Mouse (Mus musculus): Measurements from ENCODE around the gene Auts2. TPM values are rescaled to one million over a fixed set of nuclear protein-coding genes. Genes with fewer than 3 reads are reported as not detected.

Auts2 gene
- polyA plus RNA-seq, 1 experiment from 2014 or later = 27.3 TPM

DNA sequence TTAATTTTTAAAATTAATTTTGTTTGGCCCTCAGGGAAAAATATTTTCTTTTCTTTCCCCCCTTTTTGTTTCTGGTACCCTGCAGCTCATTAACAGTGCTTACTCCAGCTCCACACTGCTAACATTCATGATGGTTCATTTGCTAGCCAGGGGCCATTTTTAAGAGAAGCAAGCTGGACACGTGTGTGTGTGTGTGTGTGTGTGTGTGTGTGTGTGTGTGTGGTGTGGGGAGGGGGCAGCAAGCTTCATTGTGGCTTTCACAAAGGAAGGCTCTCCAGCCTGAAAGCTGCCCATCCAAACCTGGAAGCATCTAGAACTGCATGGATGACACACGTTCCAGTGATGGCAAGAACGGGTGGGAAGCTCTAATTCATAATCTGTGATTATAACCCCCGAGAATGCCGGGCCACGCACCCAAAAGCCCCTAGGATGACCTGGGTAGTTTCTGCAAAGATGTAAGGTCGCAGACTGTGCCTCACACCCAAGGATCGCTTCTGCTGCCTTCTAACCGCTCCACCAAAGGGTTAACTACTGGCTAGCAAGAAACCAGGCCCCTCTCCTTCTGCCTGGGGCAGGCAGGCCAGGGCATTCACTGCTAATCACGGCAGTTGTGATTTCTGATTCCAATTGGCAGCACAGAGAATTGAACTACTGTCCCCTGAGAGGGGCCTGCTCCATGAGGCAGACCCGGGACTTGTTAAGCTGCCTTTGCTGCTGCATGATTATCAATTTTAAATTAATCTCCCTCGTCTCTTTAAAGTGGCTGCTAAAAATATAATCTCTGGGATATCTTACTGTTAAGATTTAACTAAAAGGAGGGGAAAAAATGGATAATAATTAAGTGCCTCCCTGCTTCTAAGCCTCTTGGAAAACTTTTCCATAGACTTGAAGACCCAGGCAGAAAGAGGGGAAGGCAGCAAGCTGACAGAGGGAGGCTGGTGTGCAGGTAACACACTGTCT is 911.8 kb downstream of the Auts2 start:
- DNase-seq = no peak
- no peak for ATAC-seq (ENCODE audit: insufficient read depth)

DNA sequence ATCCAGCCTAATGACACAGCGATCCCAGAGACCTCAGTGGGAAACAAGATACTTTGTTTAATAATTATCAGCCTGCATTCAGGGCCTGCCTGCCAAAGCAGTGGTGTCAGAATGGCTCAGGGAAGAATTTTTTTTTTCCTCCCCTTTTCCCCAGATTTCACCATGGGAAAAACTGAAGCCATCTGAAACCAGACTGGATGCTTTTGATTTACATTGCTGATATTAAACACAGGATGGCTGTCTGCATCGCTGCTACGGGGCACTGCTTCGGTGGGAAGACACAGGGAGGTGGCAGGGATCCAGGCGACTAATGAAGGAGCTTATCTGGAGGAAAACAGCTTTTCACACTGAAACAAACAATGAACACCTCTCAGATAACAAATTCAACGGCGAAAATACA is 912.6 kb downstream of the Auts2 start:
- Histone ChIP-seq H3K27ac (ENCODE audit: low read depth) (no peak overlapping the region), H3K4me3 (ENCODE audit: low read depth, low read length) (no peak overlapping the region), H3K9ac (no peak overlapping the region), H3K4me2 (no peak overlapping the region), H3K4me1 (ENCODE audit: insufficient read depth) (no peaks in the 10 kb centered on the region), H3K36me3 (ENCODE audit: insufficient read depth) (no peaks in the 10 kb centered on the region), H3K27me3 (ENCODE audit: insufficient read depth, low read length) (no peaks in the 10 kb centered on the region), H3K9me3 (ENCODE audit: low read depth, low read length) (no peaks in the 10 kb centered on the region)
- WGBS = 18% methylated on average over 7 of the region's 7 CpGs
- TF ChIP-seq CTCF (IDR thresholded peaks at IDR 0.05; ENCODE audit: low read depth) = no peak
- no peak for ATAC-seq (ENCODE audit: insufficient read depth)
- peak; percentile 32 for DNase-seq

More for the DNA sequence above, 911.8 kb downstream of the Auts2 start:
- no peak overlapping the region for H3K4me2 ChIP-seq
- no peak overlapping the region for H3K4me3 ChIP-seq (ENCODE audit: low read depth, low read length)
- H3K9me3 ChIP-seq (ENCODE audit: low read depth, low read length) = no peaks in the 10 kb centered on the region
- WGBS = 46% methylated on average over 12 of the region's 12 CpGs
- H3K27ac ChIP-seq (ENCODE audit: low read depth) = no peak overlapping the region
- no peak for TF ChIP-seq CTCF (IDR thresholded peaks at IDR 0.05; ENCODE audit: low read depth)
- no peaks in the 10 kb centered on the region for H3K36me3 ChIP-seq (ENCODE audit: insufficient read depth)
- no peak overlapping the region for H3K9ac ChIP-seq
- no peaks in the 10 kb centered on the region for H3K4me1 ChIP-seq (ENCODE audit: insufficient read depth)
- H3K27me3 ChIP-seq (ENCODE audit: insufficient read depth, low read length) = no peaks in the 10 kb centered on the region

DNA sequence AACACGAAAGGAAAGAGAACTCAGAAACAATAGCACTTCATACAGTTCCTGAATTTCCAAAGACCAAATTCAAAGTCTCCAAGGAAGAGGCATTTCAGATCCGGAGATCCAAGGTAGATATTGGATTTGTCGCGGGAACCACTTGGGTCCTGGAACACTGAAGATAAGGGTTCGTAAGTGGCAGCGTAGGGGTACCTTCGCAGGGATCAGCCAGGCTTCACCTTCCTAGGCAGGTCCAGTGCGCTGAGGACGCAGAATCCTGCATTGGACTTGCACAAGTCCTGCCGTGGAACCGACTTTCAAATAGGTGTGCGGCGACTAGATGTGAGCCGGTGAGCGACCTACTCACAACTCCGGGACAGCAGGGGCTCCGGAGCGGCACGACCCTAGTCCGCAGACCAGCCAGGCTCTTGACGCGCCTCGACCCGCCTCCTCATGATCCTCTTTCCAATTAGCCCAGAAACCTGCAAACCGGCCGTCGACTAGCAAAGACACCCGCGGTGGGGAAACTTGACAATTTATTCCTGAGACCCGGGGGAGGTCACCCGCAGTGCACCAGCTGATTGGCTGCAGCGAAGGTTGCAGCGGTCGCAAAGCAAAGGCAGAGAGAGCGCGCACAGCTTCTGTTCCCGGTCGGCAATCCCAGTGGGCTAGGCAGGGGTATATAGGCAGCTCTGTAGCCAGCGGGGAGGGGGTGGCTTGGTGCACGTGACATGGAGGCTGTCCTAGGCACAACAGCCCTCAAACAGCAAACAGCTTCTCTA is 926.8 kb downstream of the Auts2 start:
- H3K4me2 ChIP-seq = peak overlapping the region; percentile 66
- peaks cover 27% of the 10 kb centered on the region for H3K27me3 ChIP-seq (ENCODE audit: insufficient read depth, low read length)
- WGBS = 3% methylated on average over 40 of the region's 40 CpGs
- H3K9ac ChIP-seq = no peak overlapping the region
- no peak for TF ChIP-seq CTCF (IDR thresholded peaks at IDR 0.05; ENCODE audit: low read depth)
- H3K4me3 ChIP-seq (ENCODE audit: low read depth, low read length) = peak overlapping the region; percentile 31
- H3K4me1 ChIP-seq (ENCODE audit: insufficient read depth) = no peaks in the 10 kb centered on the region
- no peaks in the 10 kb centered on the region for H3K9me3 ChIP-seq (ENCODE audit: low read depth, low read length)
- H3K36me3 ChIP-seq (ENCODE audit: insufficient read depth) = no peaks in the 10 kb centered on the region
- ATAC-seq (ENCODE audit: insufficient read depth) (peak; percentile 69; the same call in 1 of the 2 replicates), DNase-seq (peak; percentile 51)
- H3K27ac ChIP-seq (ENCODE audit: low read depth) = no peak overlapping the region

DNA sequence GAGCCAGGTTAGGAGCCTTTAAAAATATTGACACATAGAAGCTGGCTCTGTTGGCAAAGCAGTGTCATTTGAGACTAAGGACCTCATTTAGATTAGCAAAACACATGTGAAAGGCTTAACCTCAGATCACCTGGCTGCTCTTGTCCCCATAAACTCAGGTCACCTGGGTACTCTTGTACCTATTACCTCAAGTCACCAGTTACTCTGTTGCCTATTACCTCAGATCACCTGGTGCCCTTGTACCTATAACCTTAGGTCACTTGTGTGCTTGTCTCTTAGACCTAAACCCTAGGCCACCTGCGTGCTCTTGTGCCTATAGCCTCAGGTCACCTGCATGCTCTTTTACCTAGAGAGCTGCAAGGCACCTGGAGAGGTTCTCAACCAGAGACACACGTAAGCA is 928.9 kb downstream of the Auts2 start:
- Histone ChIP-seq H3K4me3 (ENCODE audit: low read depth, low read length) (no peak overlapping the region), H3K9me3 (ENCODE audit: low read depth, low read length) (no peaks in the 10 kb centered on the region), H3K36me3 (ENCODE audit: insufficient read depth) (no peaks in the 10 kb centered on the region), H3K27me3 (ENCODE audit: insufficient read depth, low read length) (peaks cover 27% of the 10 kb centered on the region), H3K27ac (ENCODE audit: low read depth) (no peak overlapping the region), H3K4me1 (ENCODE audit: insufficient read depth) (no peaks in the 10 kb centered on the region), H3K4me2 (no peak overlapping the region), H3K9ac (no peak overlapping the region)
- ATAC-seq (ENCODE audit: insufficient read depth) = no peak
- no peak for DNase-seq
- whole genome bisulfite sequencing = 80% methylated on average over 2 of the region's 2 CpGs
- no peak for TF ChIP-seq CTCF (IDR thresholded peaks at IDR 0.05; ENCODE audit: low read depth)

DNA sequence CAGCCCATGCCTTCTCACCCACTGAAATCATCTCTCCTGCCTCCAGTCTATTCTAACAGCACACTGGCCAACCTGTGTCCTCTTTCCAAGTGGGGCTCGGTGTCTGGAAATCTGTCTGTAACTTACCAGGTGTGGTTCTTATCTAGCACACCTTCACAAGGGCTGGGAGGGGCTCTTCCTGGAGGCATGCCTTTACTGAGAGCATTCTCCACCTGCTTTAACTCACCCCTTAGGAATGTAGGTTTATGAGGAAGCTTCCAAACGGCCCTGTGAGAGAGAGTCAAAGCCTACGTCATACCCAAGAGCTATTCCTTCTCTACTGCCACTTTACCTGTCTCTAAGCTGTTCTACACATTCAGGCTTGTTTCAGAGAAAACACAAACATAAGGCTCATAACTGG is 929.8 kb downstream of the Auts2 start:
- no peak overlapping the region for H3K4me2 ChIP-seq
- no peak overlapping the region for H3K4me3 ChIP-seq (ENCODE audit: low read depth, low read length)
- DNase-seq = peak; percentile 56
- no peaks in the 10 kb centered on the region for H3K36me3 ChIP-seq (ENCODE audit: insufficient read depth)
- peak; percentile 75 for ATAC-seq (ENCODE audit: insufficient read depth)
- WGBS = 60% methylated on average over 3 of the region's 3 CpGs
- no peak overlapping the region for H3K9ac ChIP-seq
- no peaks in the 10 kb centered on the region for H3K4me1 ChIP-seq (ENCODE audit: insufficient read depth)
- H3K27me3 ChIP-seq (ENCODE audit: insufficient read depth, low read length) = peaks cover 26% of the 10 kb centered on the region
- TF ChIP-seq CTCF (IDR thresholded peaks at IDR 0.05; ENCODE audit: low read depth) = no peak
- H3K9me3 ChIP-seq (ENCODE audit: low read depth, low read length) = no peaks in the 10 kb centered on the region
- no peak overlapping the region for H3K27ac ChIP-seq (ENCODE audit: low read depth)

DNA sequence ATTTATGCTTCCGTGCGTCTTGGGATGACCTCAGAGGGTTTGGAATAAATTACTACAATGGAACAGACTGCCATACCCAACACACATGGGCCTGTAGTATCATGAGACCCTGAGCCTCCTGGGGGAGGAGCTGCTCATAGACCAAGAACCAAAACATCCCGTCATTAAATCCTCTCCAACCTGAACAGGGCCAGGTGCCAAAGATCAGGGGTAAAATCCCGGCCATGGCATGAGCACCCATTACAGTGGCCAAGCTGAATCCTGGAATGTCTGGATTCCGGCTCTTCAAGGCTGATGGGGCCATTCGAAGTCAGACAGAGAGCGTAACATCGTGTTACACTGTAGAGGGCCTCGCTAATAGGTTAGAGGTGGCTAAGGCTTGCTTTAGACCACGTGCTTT is 932.4 kb downstream of the Auts2 start:
- H3K27ac ChIP-seq (ENCODE audit: low read depth) = no peak overlapping the region
- H3K4me1 ChIP-seq (ENCODE audit: insufficient read depth) = no peaks in the 10 kb centered on the region
- no peak overlapping the region for H3K4me3 ChIP-seq (ENCODE audit: low read depth, low read length)
- 0 out of 2 replicates have a peak, but pooled peaks cover under 1% of the 10 kb centered on the region for H3K27me3 ChIP-seq (ENCODE audit: insufficient read depth, low read length)
- no peak for DNase-seq
- H3K9me3 ChIP-seq (ENCODE audit: low read depth, low read length) = no peaks in the 10 kb centered on the region
- 0 out of 2 replicates have a peak, but pooled peaks have one; percentile 18 for ATAC-seq (ENCODE audit: insufficient read depth)
- TF ChIP-seq CTCF (IDR thresholded peaks at IDR 0.05; ENCODE audit: low read depth) = no peak
- H3K4me2 ChIP-seq = no peak overlapping the region
- 65% methylated on average over 10 of the region's 10 CpGs for WGBS
- H3K36me3 ChIP-seq (ENCODE audit: insufficient read depth) = no peaks in the 10 kb centered on the region
- no peak overlapping the region for H3K9ac ChIP-seq

DNA sequence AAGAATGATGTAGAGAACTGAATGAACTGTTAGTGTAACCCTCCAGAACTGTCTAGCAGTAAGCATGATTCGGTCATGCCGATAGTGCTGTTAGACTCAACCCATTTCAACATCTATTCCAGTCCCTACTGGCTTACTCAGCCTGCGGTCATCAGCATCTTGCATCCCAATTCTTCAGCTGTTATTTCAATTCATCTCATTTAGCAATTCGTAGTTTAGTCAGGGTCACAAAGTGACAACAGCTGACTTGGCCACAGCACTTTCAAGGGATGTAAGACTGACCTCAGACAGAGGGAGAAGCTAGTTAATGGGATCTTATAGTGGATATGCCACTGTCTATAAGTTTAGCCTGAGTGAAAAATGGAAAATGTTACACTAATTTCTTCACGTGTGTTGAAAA is 936.4 kb downstream of the Auts2 start:
- Histone ChIP-seq H3K4me2 (no peak overlapping the region), H3K27ac (ENCODE audit: low read depth) (no peak overlapping the region), H3K27me3 (ENCODE audit: insufficient read depth, low read length) (no peaks in the 10 kb centered on the region), H3K9ac (no peak overlapping the region), H3K4me1 (ENCODE audit: insufficient read depth) (no peaks in the 10 kb centered on the region), H3K4me3 (ENCODE audit: low read depth, low read length) (no peak overlapping the region), H3K36me3 (ENCODE audit: insufficient read depth) (no peaks in the 10 kb centered on the region), H3K9me3 (ENCODE audit: low read depth, low read length) (no peaks in the 10 kb centered on the region)
- 86% methylated on average over 5 of the region's 5 CpGs for WGBS
- ATAC-seq (ENCODE audit: insufficient read depth) (no peak), DNase-seq (no peak)
- no peak for TF ChIP-seq CTCF (IDR thresholded peaks at IDR 0.05; ENCODE audit: low read depth)
